ENCODE assay signal across 8 mouse cellular contexts in genomic region chr11:29514325-29514681, GRCm38 (mm10). TPM values are rescaled to one million over a fixed set of nuclear protein-coding genes. Genes with fewer than 3 reads are reported as not detected.
DNase-seq lines count a peak whose midpoint lies in the region; ATAC-seq and TF ChIP-seq lines count a peak whose summit lies in the region.

No protein-coding gene starts in this region.

- H3K79me3 ChIP-seq in C2C12 (ENCODE audit: low read depth) = no peaks in the 10 kb centered on the region

- H3K4me3 ChIP-seq in C2C12 (ENCODE audit: insufficient read depth, poor library complexity, severe bottlenecking) = peak overlapping the region; percentile 41
- peak overlapping the region; percentile 55 for H3K4me3 ChIP-seq in forebrain, embryonic 15.5 days
- peak overlapping the region; percentile 69 for H3K4me3 ChIP-seq in liver, postnatal 0 days (ENCODE audit: low read depth, low read length)

- ATAC-seq in frontal cortex, adult (ENCODE audit: low TSS enrichment) = peak; percentile 22; the same call in 1 of the 2 replicates
- ATAC-seq in forebrain, embryonic 15.5 days (replicated peaks) = peak; percentile 2; the same call in 1 of the 2 replicates
- peak; percentile 18 for ATAC-seq in liver, postnatal 0 days

- 26% methylated on average over 10 of the region's 10 CpGs for WGBS in forebrain, embryonic 15.5 days
- WGBS in liver, postnatal 0 days (ENCODE audit: insufficient replicate concordance) = 5% methylated on average over 10 of the region's 10 CpGs

- H3ac ChIP-seq in C2C12 (ENCODE audit: control insufficient read depth, insufficient read length, low read depth) = peak overlapping the region; percentile 55

- TF ChIP-seq CTCF in C2C12 (IDR thresholded peaks at IDR 0.05; ENCODE audit: control insufficient read depth, insufficient read depth, insufficient read length) = no peak
- no peak for TF ChIP-seq CTCF in liver, postnatal 0 days (IDR thresholded peaks at IDR 0.05; ENCODE audit: low read depth)

- peak overlapping the region; percentile 49 for H3K9ac ChIP-seq in forebrain, embryonic 15.5 days (replicated peaks)
- peak overlapping the region; percentile 75 for H3K9ac ChIP-seq in liver, postnatal 0 days (replicated peaks)

- H3K27me3 ChIP-seq in C2C12 (ENCODE audit: control insufficient read depth, insufficient read depth, insufficient read length) = no peaks in the 10 kb centered on the region
- no peaks in the 10 kb centered on the region for H3K27me3 ChIP-seq in forebrain, embryonic 15.5 days
- H3K27me3 ChIP-seq in liver, postnatal 0 days (ENCODE audit: insufficient read depth, low read length) = no peaks in the 10 kb centered on the region

- no peak for TF ChIP-seq EP300 in liver, postnatal 0 days (IDR thresholded peaks at IDR 0.05; ENCODE audit: low read depth)

- no peaks in the 10 kb centered on the region for H3K9me3 ChIP-seq in forebrain, embryonic 15.5 days
- H3K9me3 ChIP-seq in liver, postnatal 0 days (ENCODE audit: low read length) = 0 out of 2 replicates have a peak, but pooled peaks cover 2% of the 10 kb centered on the region

- peak overlapping the region; percentile 66 for H3K4me2 ChIP-seq in forebrain, embryonic 15.5 days (replicated peaks)
- peak overlapping the region; percentile 70 for H3K4me2 ChIP-seq in liver, postnatal 0 days (ENCODE audit: low read depth, low read length)

- H3K36me3 ChIP-seq in C2C12 (ENCODE audit: control insufficient read depth, insufficient read depth) = peaks cover 37% of the 10 kb centered on the region
- H3K36me3 ChIP-seq in forebrain, embryonic 15.5 days = peaks cover 13% of the 10 kb centered on the region; the same call in 1 of the 2 replicates
- peaks cover 12% of the 10 kb centered on the region; the same call in 1 of the 2 replicates for H3K36me3 ChIP-seq in liver, postnatal 0 days (replicated peaks; ENCODE audit: insufficient read depth, low read length)

- H3K27ac ChIP-seq in forebrain, embryonic 15.5 days (replicated peaks) = peak overlapping the region; percentile 36
- peak overlapping the region; percentile 85 for H3K27ac ChIP-seq in liver, postnatal 0 days (ENCODE audit: low read depth)

- H3K4me1 ChIP-seq in forebrain, embryonic 15.5 days = peaks cover 6% of the 10 kb centered on the region; the same call in 1 of the 2 replicates
- 0 out of 2 replicates have a peak, but pooled peaks cover 3% of the 10 kb centered on the region for H3K4me1 ChIP-seq in liver, postnatal 0 days (ENCODE audit: insufficient read depth)

- no peak for DNase-seq in frontal cortex, postnatal 14 days (ENCODE audit: low spot score in 2 of 2)
- DNase-seq in liver, postnatal 0 days = no peak
- no peak for DNase-seq in urinary bladder, postnatal 14 days (ENCODE audit: low spot score)
- DNase-seq in ovary, postnatal 10 days (ENCODE audit: low spot score) = no peak
- DNase-seq in right cerebral cortex, postnatal 4 days = no peak

- H3K79me2 ChIP-seq in C2C12 (ENCODE audit: control insufficient read depth, insufficient read depth) = peaks cover 10% of the 10 kb centered on the region

TF ChIP-seq in C2C12, 6 proteins besides CTCF, POLR2A, EP300 and RAD21:
- no peak for TF ChIP-seq MAX (IDR thresholded peaks at IDR 0.05)
- no peak for TF ChIP-seq FOSL1 (IDR thresholded peaks at IDR 0.05; ENCODE audit: insufficient read depth, low read length, poor library complexity, severe bottlenecking)
- no peak for TF ChIP-seq USF1 (IDR thresholded peaks at IDR 0.05; ENCODE audit: low read depth)
- no peak for TF ChIP-seq MYOG (IDR thresholded peaks at IDR 0.05; ENCODE audit: control insufficient read depth, extremely low read depth, insufficient read length)
- TF ChIP-seq CEBPB (IDR thresholded peaks at IDR 0.05; ENCODE audit: low read depth) = no peak
- TF ChIP-seq MYOD1 (IDR thresholded peaks at IDR 0.05; ENCODE audit: control insufficient read depth, insufficient read length, low read depth) = no peak
TF ChIP-seq in C2C12: peak in this region for 0.

RNA-seq across cellular contexts. Expression of gene Prorsd1, which starts 0.5 kb away (rescaled TPM):
- 9.3 TPM for polyA plus RNA-seq in C2C12 (2012; fragmentation: generic; extraction: Trizol)
- polyA plus RNA-seq in forebrain, embryonic 15.5 days (2015; fragmentation: Nextera tagmentation; extraction: Ambion mirVana) = 8.7 and 9.5 TPM in 2 replicates
- 19.4 and 23.0 TPM in 2 replicates for polyA plus RNA-seq in liver, postnatal 0 days (2015; fragmentation: Nextera tagmentation; extraction: Ambion mirVana)

RNA-seq across cellular contexts. Expression of gene Mtif2, which starts 11.9 kb away (rescaled TPM):
- 4.9 TPM for polyA plus RNA-seq in C2C12 (2012; fragmentation: generic; extraction: Trizol)
- 60.0 and 62.4 TPM in 2 replicates for polyA plus RNA-seq in forebrain, embryonic 15.5 days (2015; fragmentation: Nextera tagmentation; extraction: Ambion mirVana)
- 20.2 and 21.2 TPM in 2 replicates for polyA plus RNA-seq in liver, postnatal 0 days (2015; fragmentation: Nextera tagmentation; extraction: Ambion mirVana)

RNA-seq across cellular contexts. Expression of gene Clhc1, which starts 33.4 kb away (rescaled TPM):
- not detected for polyA plus RNA-seq in C2C12 (2012; fragmentation: generic; extraction: Trizol)
- polyA plus RNA-seq in forebrain, embryonic 15.5 days (2015; fragmentation: Nextera tagmentation; extraction: Ambion mirVana) = 0.08 TPM in 1 of 2 replicates, not detected in the other
- polyA plus RNA-seq in liver, postnatal 0 days (2015; fragmentation: Nextera tagmentation; extraction: Ambion mirVana) = not detected in 2 replicates

RNA-seq across cellular contexts. Expression of gene Rps27a, which starts 33.6 kb away (rescaled TPM):
- 1,903 TPM for polyA plus RNA-seq in C2C12 (2012; fragmentation: generic; extraction: Trizol)
- polyA plus RNA-seq in forebrain, embryonic 15.5 days (2015; fragmentation: Nextera tagmentation; extraction: Ambion mirVana) = 649 and 656 TPM in 2 replicates
- 684 and 729 TPM in 2 replicates for polyA plus RNA-seq in liver, postnatal 0 days (2015; fragmentation: Nextera tagmentation; extraction: Ambion mirVana)
